Mouse (Mus musculus) heart, adult 2 months (tissue): ENCODE data around the gene Gm7138. TPM values are rescaled to one million over a fixed set of nuclear protein-coding genes. Genes with fewer than 3 reads are reported as not detected.
"Not testable (repeated sequence)": the region's sequence is repeated elsewhere in the genome, so short reads cannot be mapped to it uniquely, and the experiment has no call there.

Experiments used
- DNase-seq, 2 experiments: peaks; one replicate each; pipeline ENCODE4 v3.0.0; 2021
- H3K27ac ChIP-seq: fragments of 200-600 bp; 2 replicates; pipeline ENCODE4 v1.8.1; 2022
- H3K27me3 ChIP-seq: fragments of 200-500 bp; 2 replicates; pipeline ENCODE4 v1.6.1; 2012; ENCODE audit warnings: mild to moderate bottlenecking, low read length, inconsistent platforms, mixed read lengths; ENCODE audit not compliant: control insufficient read depth, insufficient read depth
- H3K36me3 ChIP-seq: fragments of 200-500 bp; 2 replicates; pipeline ENCODE4 v1.6.1; 2012; ENCODE audit warnings: low read length, inconsistent platforms; ENCODE audit not compliant: control insufficient read depth, insufficient read depth
- H3K4me1 ChIP-seq: fragments of 200-500 bp; 2 replicates; pipeline ENCODE4 v1.6.1; 2011; ENCODE audit warnings: low read length; ENCODE audit not compliant: control insufficient read depth, insufficient read depth
- H3K4me3 ChIP-seq: fragments of 200-600 bp; 2 replicates; pipeline ENCODE4 v1.8.1; 2022
- H3K79me2 ChIP-seq: fragments of 200-500 bp; replicated peaks from 2 replicates; pipeline ENCODE4 v1.6.1; 2012; ENCODE audit warnings: mild to moderate bottlenecking, inconsistent platforms, low read length, moderate library complexity, mixed read lengths; ENCODE audit not compliant: control insufficient read depth, insufficient read depth
- H3K9ac ChIP-seq: fragments of 200-500 bp; 2 replicates; pipeline ENCODE4 v1.6.1; 2012; ENCODE audit warnings: low read depth, mild to moderate bottlenecking, control low read depth, inconsistent platforms, low read length, mixed read lengths
- CTCF ChIP-seq: fragments of 200-600 bp; IDR thresholded peaks from 2 replicates; pipeline ENCODE4 v1.8.1; 2022; ENCODE audit warnings: antibody characterized with exemption, mild to moderate bottlenecking, moderate library complexity
- EP300 ChIP-seq: fragments of 200-500 bp; IDR thresholded peaks from 2 replicates; pipeline ENCODE4 v1.6.1; 2011; ENCODE audit warnings: low read depth, low read length, control low read depth; ENCODE audit not compliant: insufficient read depth
- POLR2A ChIP-seq: fragments of 200-500 bp; IDR thresholded peaks from 2 replicates; pipeline ENCODE4 v1.6.1; 2011; ENCODE audit warnings: mild to moderate bottlenecking, low read depth, low read length, control low read depth; ENCODE audit not compliant: insufficient read depth
- WGBS: fragments of 180-500 bp; shearing (Covaris S2); methylation state at CpG from one replicate; pipeline ENCODE4 v1.1.7; 2018; 5-methylcytosine and 5-hydroxymethylcytosine counted together
- intact Hi-C: fragments of 180-260 bp; cut with DNase I; formaldehyde crosslinking; loops from one replicate; pipeline ENCODE4 v1.15.1; 2025
- polyA plus RNA-seq: library from polyadenylated mRNA; depleted of rRNA; stranded (reverse); fragments of >200 nt; gene quantifications from 2 replicates; pipeline ENCODE4 v1.2.3, GENCODE M21; 2012
- total RNA-seq, 2 experiments: library from RNA; stranded (reverse); gene quantifications; 2 replicates each; pipeline ENCODE4 v1.2.3; 2021

Gm7138 gene
- total and polyA plus RNA-seq, 3 experiments, result not detected

DNA sequence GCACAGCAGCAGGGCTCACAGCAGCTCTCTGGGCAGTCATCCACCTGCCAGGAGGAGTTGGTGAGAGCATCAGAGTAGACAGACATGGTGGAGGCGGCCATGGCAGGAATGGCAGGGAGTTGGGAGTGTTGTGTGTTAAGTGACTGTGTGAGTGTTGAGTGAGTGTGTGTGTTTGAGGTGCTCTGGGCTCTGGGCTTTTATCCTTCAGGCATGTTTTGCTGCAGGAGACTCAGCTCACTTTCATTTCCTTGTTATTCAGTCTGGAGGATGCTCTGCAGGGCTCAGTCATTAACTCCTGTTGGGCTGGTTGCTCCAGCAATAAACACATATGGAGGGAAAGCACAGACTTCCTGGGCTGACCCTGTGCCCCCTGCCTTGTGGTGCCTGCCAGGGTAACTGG lies 5.7 kb upstream of the Gm7138 start, which contains the start of gene Gm3250:
Gm3250 (minus strand) TSS at position 101 of the 400 bp plus-strand sequence.
- H3K27ac ChIP-seq, H3K27me3 ChIP-seq, H3K36me3 ChIP-seq, H3K4me3 ChIP-seq, intact Hi-C loops, H3K9ac ChIP-seq, DNase-seq, H3K4me1 ChIP-seq, H3K79me2 ChIP-seq: not testable (repeated sequence)
- WGBS, result 57% methylated on average over 1 of the region's 1 CpGs

GRCm38 (mm10) chr10:77772142-77772541 lies 4.6 kb downstream of the Gm7138 start:
- H3K4me3 ChIP-seq, H3K36me3 ChIP-seq, DNase-seq, H3K9ac ChIP-seq, H3K4me1 ChIP-seq, H3K27ac ChIP-seq, H3K27me3 ChIP-seq, intact Hi-C loops, H3K79me2 ChIP-seq: not testable (repeated sequence)
- 67% methylated on average over 3 of the region's 3 CpGs for WGBS

GRCm38 (mm10) chr10:77771225-77771624 lies 5.5 kb downstream of the Gm7138 start, which contains the start of gene Gm3238:
Gene Gm3238, minus strand, starts transcription at chr10:77771325.
- WGBS, result 40% methylated on average over 1 of the region's 1 CpGs
- intact Hi-C loops, H3K27me3 ChIP-seq, DNase-seq, H3K9ac ChIP-seq, H3K4me3 ChIP-seq, H3K27ac ChIP-seq, H3K36me3 ChIP-seq, H3K4me1 ChIP-seq, H3K79me2 ChIP-seq: not testable (repeated sequence)

GRCm38 (mm10) chr10:77769727-77770126 lies 7.0 kb downstream of the Gm7138 start:
- no peak overlapping the region for H3K4me3 ChIP-seq
- no peaks in the 10 kb centered on the region for H3K79me2 ChIP-seq
- no peak overlapping the region for H3K27ac ChIP-seq
- TF ChIP-seq CTCF (no peak), POLR2A (no peak), EP300 (no peak)
- H3K4me1 ChIP-seq, result no peaks in the 10 kb centered on the region
- H3K27me3 ChIP-seq, result no peaks in the 10 kb centered on the region
- DNase-seq, result no peak
- intact Hi-C loops, result no loop called here
- no peak overlapping the region for H3K9ac ChIP-seq
- no peaks in the 10 kb centered on the region for H3K36me3 ChIP-seq
- 86% methylated on average over 1 of the region's 1 CpGs for WGBS

- H3K4me1 ChIP-seq, DNase-seq, H3K27me3 ChIP-seq, H3K79me2 ChIP-seq, H3K9ac ChIP-seq, H3K27ac ChIP-seq, H3K36me3 ChIP-seq, H3K4me3 ChIP-seq, intact Hi-C loops: not testable (repeated sequence)
- WGBS, result 67% methylated on average over 1 of the region's 1 CpGs
Observed at GRCm38 (mm10) chr10:77759582-77759981, 17.2 kb downstream of the Gm7138 start, which contains the start of gene Gm3233. Gene Gm3233, minus strand, starts transcription at chr10:77759682.

GRCm38 (mm10) chr10:77753448-77753847 lies 23.3 kb downstream of the Gm7138 start:
- TF ChIP-seq CTCF (peak; percentile 31), EP300 (no peak)
- DNase-seq, result no peak
- H3K9ac ChIP-seq, result no peak overlapping the region
- no peak overlapping the region for H3K4me3 ChIP-seq
- intact Hi-C loops, result no loop called here
- H3K27ac ChIP-seq, result no peak overlapping the region
- H3K79me2 ChIP-seq, result no peaks in the 10 kb centered on the region
- H3K27me3 ChIP-seq, result no peaks in the 10 kb centered on the region
- H3K36me3 ChIP-seq, result no peaks in the 10 kb centered on the region
- H3K4me1 ChIP-seq, result no peaks in the 10 kb centered on the region

- WGBS, result 53% methylated on average over 3 of the region's 3 CpGs
- TF ChIP-seq CTCF, result 0 out of 2 replicates have a peak, but pooled peaks have one; percentile 12
- intact Hi-C loops, H3K4me3 ChIP-seq, DNase-seq, H3K79me2 ChIP-seq, H3K9ac ChIP-seq, H3K36me3 ChIP-seq, H3K4me1 ChIP-seq, H3K27ac ChIP-seq, H3K27me3 ChIP-seq: not testable (repeated sequence)
Observed at GRCm38 (mm10) chr10:77752312-77752711, 24.4 kb downstream of the Gm7138 start.

DNA sequence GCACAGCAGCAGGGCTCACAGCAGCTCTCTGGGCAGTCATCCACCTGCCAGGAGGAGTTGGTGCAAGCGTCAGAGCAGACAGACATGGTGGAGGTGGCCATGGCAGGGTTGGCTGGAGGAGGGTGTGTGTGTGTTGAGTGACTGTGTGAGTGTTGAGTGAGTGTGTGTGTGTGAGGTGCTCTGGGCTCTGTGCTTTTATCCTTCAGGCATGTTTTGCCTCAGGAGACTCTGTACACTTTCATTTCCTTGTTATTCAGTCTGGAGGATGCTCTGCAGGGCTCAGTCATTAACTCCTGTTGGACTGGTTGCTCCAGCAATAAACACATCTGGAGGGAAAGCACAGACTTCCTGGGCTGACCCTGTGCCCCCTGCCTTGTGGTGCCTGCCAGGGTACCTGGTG lies 25.5 kb downstream of the Gm7138 start, which contains the start of gene Gm9736:
Gm9736 (minus strand) TSS at position 101 of the 400 bp plus-strand sequence.
- H3K79me2 ChIP-seq, H3K4me3 ChIP-seq, intact Hi-C loops, H3K9ac ChIP-seq, DNase-seq, H3K4me1 ChIP-seq, H3K27ac ChIP-seq, H3K36me3 ChIP-seq, H3K27me3 ChIP-seq: not testable (repeated sequence)
- 45% methylated on average over 1 of the region's 1 CpGs for WGBS

- intact Hi-C loops, H3K79me2 ChIP-seq, H3K36me3 ChIP-seq, H3K9ac ChIP-seq, H3K27me3 ChIP-seq, H3K4me3 ChIP-seq, H3K27ac ChIP-seq, H3K4me1 ChIP-seq, DNase-seq: not testable (repeated sequence)
- WGBS, result 70% methylated on average over 1 of the region's 1 CpGs
Observed at GRCm38 (mm10) chr10:77750686-77751085, 26.1 kb downstream of the Gm7138 start.
